Mouse (Mus musculus) liver, embryonic 14.5 days (tissue): ENCODE measurements at regions not wholly inside any gene's neighbourhood (a gene's known extent, or its start where the extent isn't known, plus 50 kb on each side); places are given as distances from the start of the nearest gene placed in this dataset.

Experiments
- ATAC-seq: fragments of 200-750 bp; cut with Nextera tagmentation; 2 replicates; pipeline ENCODE4 v1.8.0; 2017; ENCODE audit warnings: moderate number of reproducible peaks, mild to moderate bottlenecking, moderate library complexity; ENCODE audit not compliant: insufficient read depth
- DNase-seq, 3 experiments: peaks; one replicate each; pipeline ENCODE4 v3.0.0-alpha.2; 2012 to 2013; ENCODE audit warnings: low read depth in 3 of 3, low spot score in 3 of 3
- H3K27ac ChIP-seq: fragments of 300-500 bp; sonication (generic); 2 replicates; pipeline ENCODE4 v1.5.1; 2014; ENCODE audit warnings: moderate library complexity, mild to moderate bottlenecking, control low read depth, inconsistent platforms
- H3K27me3 ChIP-seq: fragments of 300-500 bp; sonication (generic); 2 replicates; pipeline ENCODE4 v1.6.1; 2014; ENCODE audit warnings: mild to moderate bottlenecking, low read length, moderate library complexity; ENCODE audit not compliant: control insufficient read depth, insufficient read depth
- H3K36me3 ChIP-seq: fragments of 300-500 bp; sonication (generic); replicated peaks from 2 replicates; pipeline ENCODE4 v1.6.1; 2014; ENCODE audit warnings: low read depth; ENCODE audit not compliant: control insufficient read depth, insufficient read depth
- H3K4me1 ChIP-seq, 2 experiments: fragments of 200-500 bp in 1 of 2; fragments of 300-500 bp in 1 of 2; sonication (generic) in 1 of 2; replicated peaks; 2 replicates each; pipeline ENCODE4 v1.6.1; 2012 to 2014; ENCODE audit warnings: antibody characterized with exemption in 1 of 2, inconsistent platforms in 1 of 2, low read length in 1 of 2; ENCODE audit not compliant: control insufficient read depth in 2 of 2, insufficient read depth in 2 of 2
- H3K4me2 ChIP-seq: fragments of 300-500 bp; sonication (generic); 2 replicates; pipeline ENCODE4 v1.6.1; 2014; ENCODE audit warnings: low read depth, mild to moderate bottlenecking, control low read depth, moderate library complexity
- H3K4me3 ChIP-seq, 2 experiments: fragments of 200-500 bp in 1 of 2; fragments of 300-500 bp in 1 of 2; sonication (generic) in 1 of 2; 2 replicates each; pipeline ENCODE4 v1.5.1; 2012 to 2014; ENCODE audit warnings: low read depth in 2 of 2, low read length in 2 of 2, mild to moderate bottlenecking in 2 of 2, control low read depth in 1 of 2, inconsistent platforms in 1 of 2, moderate library complexity in 1 of 2; ENCODE audit not compliant: insufficient read depth in 1 of 2
- H3K9ac ChIP-seq: fragments of 300-500 bp; sonication (generic); replicated peaks from 2 replicates; pipeline ENCODE4 v1.6.1; 2014; ENCODE audit warnings: mild to moderate bottlenecking, control low read depth, moderate library complexity
- H3K9me3 ChIP-seq: fragments of 300-500 bp; sonication (generic); 2 replicates; pipeline ENCODE4 v1.6.1; 2016; ENCODE audit warnings: low read length, mixed read lengths; ENCODE audit not compliant: control insufficient read depth
- CTCF ChIP-seq: IDR thresholded peaks from 2 replicates; pipeline ENCODE4 v1.5.1; 2016; ENCODE audit warnings: antibody characterized with exemption, low read depth, control low read depth
- EP300 ChIP-seq: IDR thresholded peaks from 2 replicates; pipeline ENCODE4 v1.6.1; 2016; ENCODE audit warnings: antibody characterized with exemption, low read depth
- WGBS: fragments of 180-500 bp; shearing (Covaris S2); extraction: QIAGEN DNeasy Blood & Tissue Kit; methylation state at CpG from one replicate; pipeline ENCODE4 v1.1.7; 2014; ENCODE audit not compliant: insufficient replicate concordance; 5-methylcytosine and 5-hydroxymethylcytosine counted together

DNA sequence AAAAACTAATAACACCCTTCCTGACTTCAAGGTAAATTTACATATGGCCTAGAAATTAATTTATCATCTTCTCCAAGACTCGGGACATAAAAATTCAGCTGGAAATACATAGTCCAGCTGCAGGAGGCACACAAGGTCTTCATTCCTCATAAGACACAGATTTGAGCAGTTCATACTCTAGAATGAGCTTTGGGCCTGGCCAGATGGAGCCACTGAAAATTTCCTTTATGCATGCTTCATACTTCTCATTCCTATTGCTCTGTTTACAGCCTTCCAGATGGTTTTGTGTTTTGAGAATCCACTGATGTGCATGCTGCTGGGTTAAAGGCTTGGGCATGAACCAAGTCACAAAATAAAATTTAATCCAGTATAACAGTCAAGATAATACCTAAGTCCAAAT lies 222.1 kb downstream of the Ptprc start:
- no peak overlapping the region for H3K9ac ChIP-seq
- no peak overlapping the region for H3K4me2 ChIP-seq
- TF ChIP-seq EP300 (no peak), CTCF (no peak)
- DNase-seq (no peak), ATAC-seq (no peak)
- no peaks in the 10 kb centered on the region for H3K9me3 ChIP-seq
- WGBS: 62% methylated on average over 1 of the region's 1 CpGs
- no peak overlapping the region for H3K4me3 ChIP-seq
- no peak overlapping the region for H3K27ac ChIP-seq
- no peaks in the 10 kb centered on the region for H3K36me3 ChIP-seq
- no peaks in the 10 kb centered on the region for H3K4me1 ChIP-seq
- no peaks in the 10 kb centered on the region for H3K27me3 ChIP-seq

- 62% methylated on average over 1 of the region's 1 CpGs for WGBS
Measured at GRCm38 (mm10) chr1:137952777-137953176, 222.7 kb downstream of the Ptprc start.

GRCm38 (mm10) chr1:137947900-137948299 lies 227.6 kb downstream of the Ptprc start:
- Histone ChIP-seq H3K4me2 (no peak overlapping the region), H3K4me3 (no peak overlapping the region), H3K4me1 (no peaks in the 10 kb centered on the region), H3K27ac (no peak overlapping the region), H3K36me3 (no peaks in the 10 kb centered on the region), H3K27me3 (no peaks in the 10 kb centered on the region), H3K9me3 (no peaks in the 10 kb centered on the region), H3K9ac (no peak overlapping the region)
- DNase-seq (no peak), ATAC-seq (no peak)
- TF ChIP-seq EP300 (no peak), CTCF (no peak)
- WGBS: 24% methylated on average over 1 of the region's 1 CpGs

More at GRCm38 (mm10) chr1:137952777-137953176, 222.7 kb downstream of the Ptprc start:
- no peaks in the 10 kb centered on the region for H3K9me3 ChIP-seq
- no peaks in the 10 kb centered on the region for H3K27me3 ChIP-seq
- H3K27ac ChIP-seq: no peak overlapping the region
- H3K9ac ChIP-seq: no peak overlapping the region
- DNase-seq (no peak), ATAC-seq (no peak)
- TF ChIP-seq EP300 (no peak), CTCF (no peak)
- H3K4me2 ChIP-seq: no peak overlapping the region
- no peak overlapping the region for H3K4me3 ChIP-seq
- no peaks in the 10 kb centered on the region for H3K4me1 ChIP-seq
- no peaks in the 10 kb centered on the region for H3K36me3 ChIP-seq

DNA sequence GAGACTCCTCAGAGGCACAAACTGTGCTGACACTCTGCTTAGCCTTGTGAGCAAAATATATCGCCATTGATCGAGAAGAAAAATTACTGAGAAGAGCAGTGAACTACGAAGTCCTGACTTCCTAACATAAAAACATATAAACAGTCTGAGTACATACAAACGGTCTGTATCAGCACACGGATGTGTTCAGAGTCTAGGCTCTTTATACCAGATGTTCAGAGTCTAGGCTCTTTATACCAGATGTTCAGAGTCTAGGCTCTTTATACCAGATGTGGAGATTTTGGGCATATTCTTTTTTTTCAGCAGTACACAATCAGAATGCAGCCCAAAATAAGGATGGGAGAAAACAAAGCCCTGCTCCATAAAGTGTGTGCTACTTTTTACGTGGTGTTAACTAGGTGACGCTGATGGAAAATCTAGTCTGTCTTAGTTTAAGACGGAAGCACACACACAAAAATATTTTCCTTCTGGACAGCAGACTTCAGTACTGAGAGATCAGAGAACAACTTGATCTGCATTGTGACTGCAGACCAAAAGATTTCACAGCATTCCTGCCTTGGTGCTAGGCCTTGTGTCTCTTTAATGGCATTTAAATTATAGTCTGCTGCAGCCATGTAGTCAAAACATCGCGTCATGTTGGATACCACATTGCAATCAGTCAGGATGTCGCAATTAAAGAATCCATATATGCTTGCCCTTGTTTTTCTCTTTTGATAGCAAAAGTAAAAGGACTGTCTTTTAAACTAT lies 233.6 kb downstream of the Ptprc start:
- no peaks in the 10 kb centered on the region for H3K36me3 ChIP-seq
- H3K9me3 ChIP-seq: no peaks in the 10 kb centered on the region
- H3K9ac ChIP-seq: no peak overlapping the region
- no peaks in the 10 kb centered on the region for H3K4me1 ChIP-seq
- no peak for ATAC-seq
- no peak for TF ChIP-seq CTCF
- no peak for TF ChIP-seq EP300
- 78% methylated on average over 11 of the region's 11 CpGs for WGBS
- DNase-seq: no peak
- no peak overlapping the region for H3K27ac ChIP-seq
- no peak overlapping the region for H3K4me3 ChIP-seq
- H3K27me3 ChIP-seq: no peaks in the 10 kb centered on the region
- no peak overlapping the region for H3K4me2 ChIP-seq

DNA sequence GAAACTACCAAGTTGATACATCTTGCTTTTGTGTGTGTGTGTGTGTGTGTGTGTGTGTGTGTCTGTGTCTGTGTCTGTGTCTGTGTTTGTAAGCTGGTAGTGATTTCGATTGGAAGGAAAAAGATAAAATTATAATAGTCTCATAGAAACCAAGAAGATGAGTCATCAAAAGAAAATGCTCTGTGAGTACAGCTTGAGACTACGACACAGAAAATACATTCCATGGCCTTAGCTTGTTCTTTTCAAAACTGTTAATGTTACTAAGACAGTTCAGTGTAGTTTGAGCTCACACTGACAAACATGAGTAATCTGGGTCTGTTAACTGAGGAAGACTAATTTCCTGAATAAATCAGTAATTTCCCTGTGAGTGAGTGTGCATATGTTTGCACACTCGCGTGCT lies 239.8 kb downstream of the Ptprc start:
- WGBS: 71% methylated on average over 4 of the region's 4 CpGs
- no peaks in the 10 kb centered on the region for H3K27me3 ChIP-seq
- no peak overlapping the region for H3K4me3 ChIP-seq
- DNase-seq: no peak
- H3K36me3 ChIP-seq: no peaks in the 10 kb centered on the region
- H3K9me3 ChIP-seq: no peaks in the 10 kb centered on the region
- H3K27ac ChIP-seq: no peak overlapping the region
- H3K4me2 ChIP-seq: no peak overlapping the region
- TF ChIP-seq CTCF: no peak
- TF ChIP-seq EP300: no peak
- H3K9ac ChIP-seq: no peak overlapping the region
- no peak for ATAC-seq
- H3K4me1 ChIP-seq: no peaks in the 10 kb centered on the region
